Mouse (Mus musculus): ENCODE measurements at regions not wholly inside any gene's neighbourhood (a gene's known extent, or its start where the extent isn't known, plus 50 kb on each side); places are given as distances from the start of the nearest gene placed in this dataset.

DNA sequence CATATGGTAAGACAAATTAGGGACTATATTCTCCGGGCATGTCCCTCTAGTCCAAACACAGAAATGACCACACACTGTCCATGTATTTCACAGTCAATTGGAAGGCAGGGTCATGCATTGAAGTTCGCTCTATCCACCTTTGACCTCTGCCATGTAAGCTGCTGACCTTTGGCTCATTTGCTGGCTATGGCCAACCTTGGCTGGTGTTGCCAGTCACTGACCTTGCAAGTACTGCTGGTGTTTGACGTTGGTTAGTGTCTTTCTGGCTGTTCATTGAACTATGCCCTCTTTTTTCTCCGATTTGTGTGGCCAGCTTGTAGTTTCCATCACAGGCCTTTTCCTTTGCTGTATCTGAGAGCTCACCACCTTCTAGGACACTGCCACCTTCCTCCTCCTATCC, 97.3 kb upstream of the Cadm1 start:
- DNase-seq (ENCODE audit: low read depth, low spot score) = no peak

DNA sequence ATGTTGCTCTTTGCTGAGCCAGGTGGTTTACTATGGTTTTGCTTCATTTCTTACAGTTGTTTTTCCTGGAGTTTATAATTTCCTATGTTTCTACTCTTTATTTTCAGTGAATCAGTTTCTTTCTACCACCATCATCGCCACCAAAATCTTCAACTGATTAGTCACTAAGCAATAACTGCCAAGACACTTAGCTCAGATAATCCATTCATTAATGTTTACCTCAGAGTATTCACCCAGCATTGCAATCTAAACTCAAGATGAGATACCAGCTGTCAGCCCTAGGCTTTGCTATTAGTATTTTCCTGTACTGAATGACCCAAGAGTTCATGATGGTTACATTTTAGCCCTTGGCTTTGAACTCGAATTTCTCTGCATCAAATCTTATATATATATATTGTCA, 96.8 kb upstream of the Cadm1 start:
- no peak for DNase-seq (ENCODE audit: low read depth, low spot score)

DNA sequence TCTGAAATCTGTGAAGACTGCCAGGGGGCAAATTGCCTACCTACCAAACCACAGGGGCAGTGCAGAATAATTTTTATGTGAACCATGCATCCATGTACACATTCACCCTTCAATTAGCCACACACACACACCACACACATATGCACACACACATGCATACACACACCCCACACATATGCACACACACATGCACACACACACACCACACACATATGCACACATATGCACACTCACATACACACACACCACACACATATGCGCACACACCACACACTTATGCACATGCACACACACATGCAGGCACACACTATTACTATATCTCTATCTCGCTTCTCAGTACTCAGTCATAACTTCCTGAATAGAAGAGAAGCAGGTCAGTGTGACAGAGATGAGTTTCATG, 95.9 kb upstream of the Cadm1 start:
- no peak for DNase-seq (ENCODE audit: low read depth, low spot score)

DNA sequence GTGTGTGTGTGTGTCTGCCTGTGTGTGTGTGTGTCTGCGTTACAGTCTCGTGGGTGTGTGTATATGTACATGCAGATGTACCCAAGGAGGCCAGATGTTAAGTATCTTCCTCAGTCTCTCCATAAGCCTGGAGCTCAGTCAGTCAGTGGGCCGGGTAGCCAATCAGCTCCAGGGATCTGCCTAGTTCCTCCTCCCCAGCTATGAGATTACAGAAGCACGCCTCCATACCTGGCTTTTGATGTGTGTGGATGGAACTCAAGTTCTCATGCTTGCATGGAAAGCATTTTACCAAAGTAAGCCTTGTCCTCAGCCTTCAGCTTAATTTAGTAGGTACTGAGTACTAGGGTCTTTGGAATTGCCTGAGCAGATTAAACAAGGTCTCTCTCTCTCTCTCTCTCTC, 91.0 kb upstream of the Cadm1 start:
- no peak for DNase-seq (ENCODE audit: low read depth, low spot score)

DNA sequence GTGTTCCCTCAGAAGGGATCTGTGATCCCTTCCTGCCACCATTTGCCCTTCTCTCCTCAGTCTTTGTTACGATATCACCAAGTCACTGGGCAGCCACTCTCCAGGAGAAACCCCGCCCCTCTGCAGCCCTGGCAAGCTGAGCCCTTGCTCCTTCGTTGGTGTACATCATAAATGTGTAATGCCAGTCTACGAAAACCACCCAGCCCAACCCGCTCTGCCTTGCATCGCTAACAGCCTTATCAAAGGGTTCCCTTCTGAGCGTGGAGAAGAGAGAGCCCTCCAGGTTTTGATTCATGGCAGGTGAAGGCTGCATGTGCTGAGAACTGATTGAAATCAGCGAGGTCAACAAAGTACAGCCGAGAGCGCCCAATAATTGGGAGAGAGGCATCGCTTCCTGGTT, 90.5 kb upstream of the Cadm1 start:
- no peak for DNase-seq (ENCODE audit: low read depth, low spot score)

DNA sequence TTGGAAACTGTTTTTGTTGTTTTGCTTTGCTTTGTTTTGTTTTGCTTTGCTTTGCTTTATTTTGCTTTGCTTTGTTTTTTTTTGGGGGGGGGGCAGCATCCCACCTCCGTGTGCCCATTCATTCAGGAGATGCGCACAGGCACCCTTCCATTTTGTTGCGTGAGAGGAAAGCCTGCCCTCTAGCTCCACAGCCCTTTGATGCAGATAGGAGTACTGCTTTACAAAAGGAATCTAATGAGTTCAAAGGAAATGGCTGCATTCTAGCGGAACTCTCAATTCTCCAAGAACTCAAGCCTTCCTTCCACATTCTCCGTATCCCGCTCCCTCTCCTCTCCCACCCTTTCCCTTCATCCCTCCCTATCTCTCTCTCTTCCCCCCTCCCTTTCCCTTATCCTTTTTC, 89.8 kb upstream of the Cadm1 start:
- DNase-seq (ENCODE audit: low read depth, low spot score) = no peak

DNA sequence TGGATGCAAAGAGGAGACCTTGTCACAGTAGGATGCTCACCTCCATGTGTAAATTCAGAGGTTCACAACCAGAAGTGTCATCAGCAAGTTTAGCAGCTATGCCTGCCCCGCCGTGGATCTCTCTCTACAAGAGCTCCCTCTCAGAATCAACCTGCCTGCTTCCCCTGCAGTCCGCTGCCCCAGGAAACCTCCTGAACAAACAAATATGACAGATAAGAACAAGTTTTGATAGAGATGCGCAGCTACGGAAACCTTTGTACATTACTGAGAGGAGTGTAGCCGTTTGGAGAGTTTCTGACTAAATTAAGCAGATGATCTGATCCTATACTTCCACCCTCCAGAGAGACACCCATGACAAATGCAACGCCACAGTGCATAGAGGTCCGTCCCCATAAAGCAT, 88.8 kb upstream of the Cadm1 start:
- no peak for DNase-seq (ENCODE audit: low read depth, low spot score)

DNA sequence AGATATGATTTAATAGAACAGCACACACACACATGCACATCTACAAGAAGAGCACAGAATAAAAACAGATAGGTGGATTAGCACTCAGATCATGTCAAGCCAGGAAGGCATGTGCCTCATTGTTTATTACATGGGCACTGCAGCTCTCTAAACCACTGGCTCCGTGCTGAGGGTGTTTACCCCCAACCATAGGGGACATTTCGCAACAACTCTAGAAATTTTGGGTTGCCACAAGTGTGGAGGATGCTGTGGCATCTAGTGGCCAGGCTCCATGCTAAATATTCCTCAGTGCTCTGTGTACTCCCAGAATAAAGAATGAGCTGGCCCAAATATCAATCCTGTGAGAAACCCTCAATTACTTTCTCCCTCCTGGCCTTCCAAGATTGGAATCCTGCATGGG, 85.8 kb upstream of the Cadm1 start:
- DNase-seq (ENCODE audit: low read depth, low spot score) = no peak

DNA sequence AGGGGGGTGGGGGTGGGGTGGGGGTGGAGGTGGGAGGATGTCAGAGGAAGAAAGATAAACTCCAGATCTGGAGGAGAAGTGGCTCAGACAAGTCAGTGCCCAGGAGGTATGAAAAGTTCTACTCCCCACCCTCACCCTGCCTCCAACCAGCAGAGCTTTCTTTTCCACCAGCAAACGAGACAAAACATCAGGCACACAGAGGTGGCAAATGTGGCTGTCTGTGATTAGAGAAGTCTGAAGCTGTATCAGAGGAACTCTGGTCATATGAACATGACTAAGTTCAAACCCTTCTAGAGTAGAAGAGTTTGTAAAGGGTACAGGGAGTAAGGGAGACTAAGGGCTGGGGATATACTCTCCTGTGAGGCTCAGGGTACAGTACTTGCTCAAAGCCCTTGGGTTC, 85.2 kb upstream of the Cadm1 start:
- DNase-seq (ENCODE audit: low read depth, low spot score) = no peak

DNA sequence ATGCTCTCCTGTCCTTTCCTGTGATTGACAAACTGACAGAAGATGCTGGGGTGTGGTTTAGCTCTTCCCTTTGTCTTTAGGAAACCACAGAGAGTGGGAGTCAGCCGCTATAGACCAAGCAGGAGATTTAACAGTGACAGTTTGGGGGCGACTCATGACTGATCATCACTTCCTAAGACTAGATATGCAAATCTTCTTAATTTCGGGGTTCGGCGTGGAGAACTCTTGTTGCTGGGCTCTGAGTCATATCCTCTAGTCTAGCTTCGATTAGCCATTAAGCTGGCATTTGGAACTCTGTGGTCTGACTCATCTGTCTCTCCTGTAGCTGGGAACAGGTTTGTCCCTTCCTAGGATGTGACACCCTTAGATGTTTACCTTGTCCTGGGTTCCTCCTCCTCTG, 84.6 kb upstream of the Cadm1 start:
- DNase-seq (ENCODE audit: low read depth, low spot score) = no peak

DNA sequence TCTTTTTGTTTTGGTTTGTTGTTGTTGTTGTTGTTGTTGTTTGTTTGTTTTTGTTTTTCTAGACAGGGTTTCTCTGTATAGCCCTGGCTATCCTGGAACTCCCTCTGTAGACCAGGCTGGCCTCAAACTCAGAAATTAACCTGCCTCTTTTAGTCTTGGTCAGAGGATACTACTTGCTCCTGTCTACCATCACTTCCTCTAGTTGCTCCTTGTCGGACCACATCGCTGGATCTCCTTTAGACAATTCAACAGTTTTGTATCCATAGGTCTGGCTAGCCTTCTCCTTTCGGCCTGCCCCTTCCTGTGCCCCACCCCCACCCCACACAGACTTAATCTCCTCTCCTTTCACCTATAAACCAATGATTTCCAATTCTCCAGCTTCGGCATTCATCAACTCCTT, 77.2 kb upstream of the Cadm1 start:
- no peak for DNase-seq (ENCODE audit: low read depth, low spot score)

DNA sequence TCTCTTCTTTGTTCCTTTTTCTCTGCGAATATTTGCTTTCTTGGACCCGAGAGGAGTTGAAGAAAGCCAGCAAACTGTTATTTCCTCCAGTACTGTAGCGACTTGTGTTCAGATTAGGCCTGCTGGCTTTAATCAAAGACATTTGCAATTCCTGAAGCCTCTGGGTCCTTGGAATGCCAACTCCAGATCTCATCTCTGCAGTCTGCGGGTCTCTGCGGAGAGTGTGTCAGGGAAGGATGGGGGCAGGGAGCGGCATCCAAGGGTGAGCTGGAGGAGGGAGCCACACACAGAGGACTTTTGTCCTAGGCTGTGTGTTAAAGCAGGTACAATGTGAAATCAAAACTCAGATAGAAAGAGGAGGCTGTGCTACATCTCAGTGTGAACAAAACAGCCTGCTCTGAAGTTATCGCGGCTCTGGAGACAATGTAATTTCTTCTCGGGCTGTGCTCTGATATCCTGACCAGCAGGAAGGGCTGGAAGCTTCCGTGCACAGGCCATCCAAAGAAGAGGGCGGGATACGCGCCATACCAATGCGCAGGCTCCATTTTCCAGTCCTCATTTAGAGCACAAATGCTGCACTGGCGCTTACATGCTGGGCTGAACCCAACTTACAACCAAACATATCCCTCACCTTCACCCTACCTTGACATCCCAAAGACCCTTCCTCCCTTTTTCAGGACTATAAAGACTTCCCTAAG, 71.1 kb upstream of the Cadm1 start:
- DNase-seq (ENCODE audit: low read depth, low spot score) = no peak

DNA sequence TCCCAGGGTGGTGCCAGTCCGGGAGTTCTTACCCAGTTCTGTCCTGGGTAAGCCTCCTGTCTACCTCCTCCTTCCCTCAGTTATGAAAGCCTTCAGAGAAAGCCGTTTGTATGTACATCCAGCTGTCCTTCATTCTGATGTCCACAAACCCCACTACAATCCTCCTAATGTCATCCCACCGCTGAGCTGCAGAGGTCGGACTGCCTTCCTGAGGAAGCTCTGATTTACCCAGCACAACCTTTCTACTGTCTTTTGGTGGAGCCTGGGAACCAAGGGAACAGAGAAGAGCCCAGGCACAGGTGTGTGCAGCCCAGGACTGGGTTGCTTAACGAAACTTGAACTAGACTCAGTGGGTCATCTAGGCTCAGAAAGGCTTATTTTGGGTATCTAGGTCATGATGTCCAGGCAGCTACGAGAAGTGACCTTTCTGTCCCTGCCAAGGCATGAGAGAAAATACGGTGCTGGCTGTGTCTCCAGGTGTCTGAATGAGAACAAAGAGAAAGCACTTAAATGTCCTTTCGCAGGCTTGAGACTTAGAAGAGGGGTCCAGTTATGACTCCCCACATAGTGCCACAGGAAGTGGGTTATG, 70.4 kb upstream of the Cadm1 start:
- no peak for DNase-seq (ENCODE audit: low read depth, low spot score)

DNA sequence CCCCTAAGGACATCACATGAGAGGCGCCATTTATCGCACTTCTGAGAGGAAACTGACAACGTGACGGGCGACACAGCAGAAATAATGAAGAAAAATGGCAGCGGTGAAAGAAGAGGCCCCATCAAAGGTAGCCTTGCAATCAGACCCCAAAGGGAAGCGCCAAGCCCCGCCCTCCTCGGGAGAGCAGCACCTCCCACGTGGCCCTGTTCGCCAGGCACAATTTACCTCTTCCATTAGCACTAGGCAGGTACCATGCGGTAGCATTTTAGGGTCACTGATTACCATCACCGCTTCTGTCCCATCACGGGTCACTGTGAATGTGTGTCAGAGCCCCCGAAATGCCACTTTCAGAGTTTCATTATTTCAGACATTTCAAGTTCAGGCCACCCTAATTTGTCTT, 69.7 kb upstream of the Cadm1 start:
- DNase-seq (ENCODE audit: low read depth, low spot score) = no peak

DNA sequence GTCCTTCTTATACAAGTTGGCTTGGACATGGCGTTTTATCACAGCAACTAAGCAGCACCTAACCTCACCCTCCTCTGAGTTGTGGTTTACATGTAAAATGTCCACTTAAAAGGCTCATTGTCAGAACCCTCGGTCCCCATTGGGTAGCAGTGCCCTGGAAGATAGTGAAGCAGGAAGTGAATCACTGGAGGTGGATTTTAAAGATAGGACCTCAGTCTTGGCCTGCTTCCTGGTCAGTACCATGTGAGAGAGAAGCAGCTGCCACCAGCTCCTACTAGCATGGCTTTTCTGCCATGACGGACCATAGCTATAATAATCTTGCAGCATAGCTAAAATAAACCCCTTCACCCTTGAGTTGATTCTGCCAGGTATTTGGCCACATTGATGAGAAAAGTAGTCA, 68.1 kb upstream of the Cadm1 start:
- DNase-seq (ENCODE audit: low read depth, low spot score) = no peak

DNA sequence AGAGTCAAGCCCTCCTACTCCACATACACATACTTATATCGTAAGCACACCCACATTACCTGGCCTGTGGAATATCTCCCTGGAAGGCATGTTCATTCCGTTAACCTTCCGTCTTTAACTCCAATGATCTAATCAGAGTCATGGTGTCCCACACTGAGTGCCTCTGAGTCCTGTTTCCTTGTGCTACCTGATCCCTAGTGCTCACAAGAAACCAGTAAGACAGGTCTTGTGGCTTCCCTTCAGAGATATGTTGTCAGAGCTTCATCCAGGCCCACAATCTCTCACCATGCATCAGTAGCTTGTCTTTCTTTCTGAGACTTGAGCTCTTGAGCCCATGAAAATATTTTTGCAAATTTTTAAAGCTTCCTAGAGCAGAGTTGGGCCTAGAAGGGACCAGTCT, 63.2 kb upstream of the Cadm1 start:
- no peak for DNase-seq (ENCODE audit: low read depth, low spot score)

DNA sequence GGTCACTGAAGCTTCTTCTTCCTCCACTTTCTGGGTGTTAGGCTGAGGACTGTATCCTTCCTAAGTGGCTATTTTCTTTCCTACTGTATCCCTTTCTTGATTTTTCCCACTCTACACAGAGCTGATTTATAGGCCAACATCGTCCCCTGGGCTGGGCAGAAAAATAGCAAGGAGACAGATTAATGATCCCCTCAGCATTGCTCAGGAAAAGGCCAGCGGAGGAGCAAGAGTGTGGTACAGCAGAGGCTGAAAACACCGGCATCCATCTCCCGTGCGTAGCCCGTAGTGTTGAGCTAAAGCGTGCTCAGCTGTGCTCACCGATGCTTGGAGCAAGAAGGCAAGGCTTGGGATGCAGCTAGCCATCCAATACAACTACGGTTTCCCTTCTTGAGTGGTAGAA, 62.2 kb upstream of the Cadm1 start:
- peak; percentile 59 for DNase-seq (ENCODE audit: low read depth, low spot score)

DNA sequence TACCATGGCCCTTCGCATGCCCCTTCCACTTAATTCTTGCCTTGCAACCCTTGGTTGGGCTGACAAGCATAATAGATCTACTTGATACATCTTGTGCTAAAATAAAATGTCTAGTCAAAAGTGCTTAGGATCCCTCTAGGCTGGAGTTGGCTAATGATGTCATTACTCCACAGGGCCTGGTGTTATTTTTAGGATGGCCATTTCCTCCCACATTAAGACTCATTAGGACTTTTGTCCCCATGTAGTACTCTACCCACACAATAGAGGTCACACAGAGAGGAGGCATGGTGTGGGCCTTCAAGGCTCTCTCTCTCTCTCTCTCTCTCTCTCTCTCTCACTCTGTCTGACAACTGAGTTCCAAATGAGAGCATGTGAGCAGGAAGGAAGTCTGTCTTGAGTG, 60.4 kb upstream of the Cadm1 start:
- DNase-seq (ENCODE audit: low read depth, low spot score) = no peak

DNA sequence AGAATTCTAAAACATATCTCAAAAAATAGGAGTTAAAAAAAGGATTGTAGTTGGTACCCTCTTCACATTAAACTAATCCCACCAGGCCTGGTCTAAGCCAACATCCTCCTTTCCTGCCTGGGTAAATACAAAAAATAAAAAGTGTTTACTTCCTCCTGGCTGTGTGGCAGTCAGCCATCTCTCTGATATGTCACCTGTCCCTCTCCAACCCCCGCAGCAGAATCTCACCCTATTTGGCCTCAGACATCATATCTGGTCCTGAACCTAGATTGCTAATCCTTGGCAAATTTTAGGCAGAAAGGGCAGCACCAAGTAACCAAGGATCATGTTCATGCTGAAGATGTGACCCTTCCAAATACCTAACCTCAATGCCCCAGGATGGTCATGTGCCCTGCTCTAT, 59.2 kb upstream of the Cadm1 start:
- DNase-seq (ENCODE audit: low read depth, low spot score) = no peak

DNA sequence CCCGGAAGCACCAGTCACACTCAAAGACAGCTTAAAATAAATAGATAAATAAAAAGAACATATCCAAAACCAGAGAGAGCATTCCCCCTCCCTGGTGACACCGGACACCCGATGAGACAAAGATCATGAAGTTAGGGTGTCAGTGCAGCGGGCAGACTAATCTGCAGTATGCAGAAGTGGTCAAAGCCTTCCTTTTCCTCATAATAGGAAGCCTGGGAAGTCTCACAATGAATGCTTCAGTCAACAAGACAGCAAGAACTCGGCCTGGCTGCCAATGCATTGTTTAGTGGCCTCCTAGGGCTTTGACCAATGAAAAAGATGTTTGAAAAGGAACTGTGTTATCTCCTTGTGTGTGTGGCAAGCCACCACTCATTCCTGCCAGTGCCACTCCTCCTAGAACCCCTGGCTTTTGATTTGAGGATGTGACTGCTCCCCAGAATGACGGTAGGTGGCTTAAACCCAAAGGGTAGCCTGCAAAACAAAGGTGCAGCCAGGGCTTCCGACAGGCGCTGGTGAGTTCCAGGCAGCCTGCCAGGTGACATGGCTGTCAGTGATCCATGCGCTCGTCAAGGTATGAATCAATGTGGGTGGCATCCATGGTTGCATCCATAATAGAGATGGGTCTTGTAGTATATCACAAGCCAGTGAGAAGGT, 58.1 kb upstream of the Cadm1 start:
- DNase-seq (ENCODE audit: low read depth, low spot score) = no peak

DNA sequence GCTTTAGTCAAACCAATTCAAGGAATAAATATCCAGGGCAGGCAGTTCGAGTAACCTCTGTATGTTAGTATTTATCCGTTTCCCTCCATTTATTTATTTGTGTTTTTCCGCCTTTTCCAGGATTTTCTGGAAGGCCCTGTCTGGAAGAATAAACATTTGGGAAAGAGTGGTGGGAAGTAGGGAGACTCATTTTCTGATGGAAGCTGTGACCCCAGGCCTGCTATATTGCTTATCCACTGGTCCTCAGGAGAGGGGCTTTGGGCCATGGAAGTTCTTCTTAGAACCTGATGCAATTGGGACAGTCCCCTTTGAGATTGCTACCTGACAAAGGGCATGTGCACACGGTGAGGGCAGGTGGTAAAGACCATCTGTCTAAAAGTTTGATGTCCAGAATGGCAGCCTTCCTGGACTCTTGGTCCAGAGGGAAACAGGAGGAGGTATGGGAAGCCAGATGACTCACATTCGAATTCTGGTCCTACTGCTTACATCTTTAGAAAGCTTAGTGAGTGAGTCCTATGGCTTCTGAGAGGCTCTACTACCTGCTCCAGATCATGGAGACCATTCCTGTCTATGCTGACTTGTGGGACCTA, 56.1 kb upstream of the Cadm1 start:
- DNase-seq (ENCODE audit: low read depth, low spot score) = no peak

DNA sequence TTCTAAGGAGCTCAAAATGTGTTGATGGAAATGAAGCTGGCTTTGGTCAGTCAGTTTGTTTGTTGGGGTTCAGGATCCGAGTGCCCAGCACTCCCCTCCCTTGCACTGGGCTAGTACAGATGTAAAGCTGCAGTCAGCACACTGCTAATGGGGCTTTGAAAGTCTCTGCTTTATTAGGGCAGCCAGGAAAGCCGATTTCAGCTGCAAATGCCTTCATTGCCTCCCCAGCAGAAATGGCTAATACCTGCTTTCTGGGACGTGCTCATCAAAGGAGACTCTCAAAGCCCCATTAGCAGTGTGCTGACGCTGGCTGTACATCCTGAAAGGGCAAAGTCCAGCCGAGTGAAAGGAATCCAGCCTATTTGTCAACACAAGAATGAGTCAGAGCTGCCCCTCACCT, 55.2 kb upstream of the Cadm1 start:
- DNase-seq (ENCODE audit: low read depth, low spot score) = no peak

DNA sequence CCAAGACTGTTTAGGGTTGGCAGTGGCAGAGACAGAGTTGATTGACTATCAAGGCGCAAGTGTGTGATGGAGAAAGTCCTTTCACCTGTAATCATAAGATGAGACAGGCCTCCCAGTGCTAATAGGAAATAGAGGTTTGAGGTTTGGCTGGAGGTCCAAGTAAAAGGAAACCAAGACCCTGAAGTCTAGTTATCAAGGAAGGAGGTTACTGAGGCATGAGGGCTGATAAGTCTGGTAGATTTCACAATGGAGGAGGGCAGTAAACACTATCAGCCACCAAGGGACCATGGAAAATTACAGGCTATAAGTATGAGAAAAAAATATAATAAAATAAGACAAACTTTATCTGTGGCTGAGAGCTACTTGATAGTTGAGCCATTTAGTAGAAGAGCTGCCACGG, 52.1 kb upstream of the Cadm1 start:
- no peak for DNase-seq (ENCODE audit: low read depth, low spot score)

All from mesoderm, embryonic 11.5 days (tissue).